Comparison of ENCODE assay signal across 27 mouse cellular contexts in genomic region chr15:62350862-62351757, GRCm38 (mm10).
A peak's percentile ranks its signal among the peaks of the same experiment; 100 is the strongest.
DNase-seq lines count a peak whose midpoint lies in the region; ATAC-seq and TF ChIP-seq lines count a peak whose summit lies in the region.
"Had no signal": no experiment of that assay in that cellular context is flagged by ENCODE, and none has a peak within 500 bp of the region (broad histone marks: within the 10 kb centered on the region; RNA-seq: fewer than 3 reads in every experiment).

No protein-coding gene starts in this region.

- no peak for TF ChIP-seq RAD21 in MEL (IDR thresholded peaks at IDR 0.05; ENCODE audit: low read depth, low read length)

- TF ChIP-seq CTCF in MEL (IDR thresholded peaks at IDR 0.05 in 2 of 3, conservative IDR thresholded peaks at IDR 0.05 in 1 of 3; ENCODE audit: control insufficient read depth in 1 of 3, insufficient read depth in 1 of 3, low read depth in 2 of 3, low read length in 3 of 3, poor library complexity in 1 of 3, severe bottlenecking in 1 of 3): no peak

- no peaks in the 10 kb centered on the region for H3K79me2 ChIP-seq in MEL (ENCODE audit: control insufficient read depth, insufficient read depth, low read length, poor library complexity)

- H3K4me2 ChIP-seq in hindbrain, embryonic 11.5 days (replicated peaks; ENCODE audit: low read depth, low read length): no peak overlapping the region
- H3K4me2 ChIP-seq: forebrain, embryonic 13.5 days; hindbrain, embryonic 12.5 days; limb, embryonic 12.5 days; liver, embryonic 15.5 days; lung, embryonic 15.5 days; midbrain, embryonic 12.5 days; neural tube, embryonic 13.5 days had no signal

- H3K4me1 ChIP-seq in MEL (ENCODE audit: control insufficient read depth in 1 of 2, insufficient read depth in 2 of 2, low read length in 2 of 2): peaks cover 7 to 12% of the 10 kb centered on the region in 2 experiments; a peak in 3 of 4 replicates
- H3K4me1 ChIP-seq in hindbrain, embryonic 11.5 days (replicated peaks; ENCODE audit: control insufficient read depth, insufficient read depth, low read length): no peaks in the 10 kb centered on the region
- H3K4me1 ChIP-seq: forebrain, embryonic 13.5 days; hindbrain, embryonic 12.5 days; limb, embryonic 12.5 days; lung, embryonic 15.5 days; megakaryocyte, embryonic 14.5 days; midbrain, embryonic 12.5 days; neural tube, embryonic 13.5 days had no signal

- H3K9ac ChIP-seq in MEL (ENCODE audit: control insufficient read depth, low read depth, low read length, poor library complexity, severe bottlenecking): no peak overlapping the region
- H3K9ac ChIP-seq in hindbrain, embryonic 11.5 days (ENCODE audit: low read depth, low read length): no peak overlapping the region
- H3K9ac ChIP-seq: forebrain, embryonic 13.5 days; hindbrain, embryonic 12.5 days; limb, embryonic 12.5 days; liver, embryonic 15.5 days; lung, embryonic 15.5 days; midbrain, embryonic 12.5 days; neural tube, embryonic 13.5 days had no signal

- no peak for TF ChIP-seq POLR2A in MEL (IDR thresholded peaks at IDR 0.05; ENCODE audit: control insufficient read depth in 1 of 2, insufficient read depth in 1 of 2, low read depth in 1 of 2, low read length in 2 of 2, poor library complexity in 1 of 2)

- H3K4me3 ChIP-seq in MEL (ENCODE audit: control insufficient read depth in 1 of 2, insufficient read depth in 1 of 2, low read depth in 2 of 2, low read length in 2 of 2): no peak overlapping the region
- H3K4me3 ChIP-seq in hindbrain, embryonic 11.5 days (ENCODE audit: low read depth, low read length): no peak overlapping the region
- H3K4me3 ChIP-seq: forebrain, embryonic 13.5 days; hindbrain, embryonic 12.5 days; layer of hippocampus, adult 2 months; left cerebral cortex, adult 2 months; limb, embryonic 12.5 days; liver, embryonic 15.5 days; lung, embryonic 15.5 days; megakaryocyte, embryonic 14.5 days; midbrain, embryonic 12.5 days; neural tube, embryonic 13.5 days had no signal

- H3K9me3 ChIP-seq in MEL (replicated peaks; ENCODE audit: insufficient read depth, low read length): no peaks in the 10 kb centered on the region
- H3K9me3 ChIP-seq in hindbrain, embryonic 11.5 days (ENCODE audit: control insufficient read depth, low read length): no peaks in the 10 kb centered on the region
- H3K9me3 ChIP-seq: forebrain, embryonic 13.5 days; hindbrain, embryonic 12.5 days; limb, embryonic 12.5 days; liver, embryonic 15.5 days; lung, embryonic 15.5 days; megakaryocyte, embryonic 14.5 days; midbrain, embryonic 12.5 days; neural tube, embryonic 13.5 days had no signal

- peaks cover 0 to 23% of the 10 kb centered on the region in 2 experiments; a peak in 2 of 4 replicates for H3K36me3 ChIP-seq in MEL (ENCODE audit: control insufficient read depth in 1 of 2, insufficient read depth in 2 of 2, low read length in 2 of 2)
- no peaks in the 10 kb centered on the region for H3K36me3 ChIP-seq in hindbrain, embryonic 11.5 days (ENCODE audit: control insufficient read depth, insufficient read depth, low read length)
- H3K36me3 ChIP-seq: hindbrain, embryonic 12.5 days; limb, embryonic 12.5 days; liver, embryonic 15.5 days; lung, embryonic 15.5 days; midbrain, embryonic 12.5 days; neural tube, embryonic 13.5 days had no signal

- no peaks in the 10 kb centered on the region for H3K27me3 ChIP-seq in MEL (ENCODE audit: control insufficient read depth in 1 of 2, insufficient read depth in 2 of 2, low read length in 2 of 2)
- no peaks in the 10 kb centered on the region for H3K27me3 ChIP-seq in hindbrain, embryonic 11.5 days (ENCODE audit: control insufficient read depth, insufficient read depth, low read length)
- H3K27me3 ChIP-seq: forebrain, embryonic 13.5 days; hindbrain, embryonic 12.5 days; limb, embryonic 12.5 days; liver, embryonic 15.5 days; lung, embryonic 15.5 days; megakaryocyte, embryonic 14.5 days; midbrain, embryonic 12.5 days; neural tube, embryonic 13.5 days had no signal

- no peak overlapping the region for H3K27ac ChIP-seq in MEL (ENCODE audit: control insufficient read depth, low read depth, low read length)
- no peak overlapping the region for H3K27ac ChIP-seq in hindbrain, embryonic 11.5 days (ENCODE audit: low read depth, low read length)
- H3K27ac ChIP-seq: forebrain, embryonic 13.5 days; hindbrain, embryonic 12.5 days; hindbrain, postnatal 0 days; layer of hippocampus, adult 2 months; left cerebral cortex, adult 2 months; limb, embryonic 12.5 days; liver, embryonic 15.5 days; lung, embryonic 15.5 days; midbrain, embryonic 12.5 days; neural tube, embryonic 13.5 days had no signal

- peak; percentile 54 to 71 for DNase-seq in spleen, postnatal 36 days (ENCODE audit: low spot score in 2 of 2)
- no peak for DNase-seq in spleen, postnatal 14 days (ENCODE audit: low spot score in 2 of 2)
- DNase-seq in MEL (ENCODE audit: low read depth, low spot score): peak; percentile 54
- DNase-seq in kidney, postnatal 36 days: no peak
- no peak for DNase-seq in hindbrain, embryonic 11.5 days (ENCODE audit: low spot score)
- DNase-seq: adrenal gland, adult 2 months; cerebellum, adult 2 months; cerebellum, postnatal 14 days; gastrocnemius, postnatal 10 days; heart, postnatal 14 days; kidney, adult 9 months; kidney, postnatal 25 days; thymus, adult 2 months had no signal

- ATAC-seq in megakaryocyte, adult 5-6 weeks (ENCODE audit: poor library complexity, severe bottlenecking): peak; percentile 93
- ATAC-seq in hindbrain, embryonic 11.5 days (ENCODE audit: low FRiP score): no peak
- no peak for ATAC-seq in activated CD4-positive, CD25-positive, alpha-beta regulatory T cell, adult 4 months
- ATAC-seq: forebrain, embryonic 13.5 days; hindbrain, postnatal 0 days; intestine, embryonic 16.5 days had no signal

- TF ChIP-seq EP300 in MEL (IDR thresholded peaks at IDR 0.05; ENCODE audit: low read depth in 1 of 2, low read length in 2 of 2): no peak

- WGBS in hindbrain, embryonic 11.5 days: 70% methylated on average over 6 of the region's 6 CpGs

TF ChIP-seq in MEL, 35 proteins besides CTCF, POLR2A, EP300 and RAD21:
- TF ChIP-seq JUND (IDR thresholded peaks at IDR 0.05; ENCODE audit: low read depth, low read length) (no peak), ELF1 (IDR thresholded peaks at IDR 0.05; ENCODE audit: low read depth, low read length) (peak; percentile 26; the same call in 1 of the 2 replicates)
TF ChIP-seq in MEL: peak in this region for 1.

Comparison
In these comparisons a context has a peak if more than half of its experiments do, and no peak if none do; other contexts are left out.
1. DNase-seq: peak in spleen, postnatal 36 days (2 of 2) and MEL (single experiment); none in spleen, postnatal 14 days (0 of 2), kidney, postnatal 36 days (0 of 2) and hindbrain, embryonic 11.5 days (single experiment).